Comparison of ENCODE assay signal across 26 mouse cellular contexts in the genomic region with DNA sequence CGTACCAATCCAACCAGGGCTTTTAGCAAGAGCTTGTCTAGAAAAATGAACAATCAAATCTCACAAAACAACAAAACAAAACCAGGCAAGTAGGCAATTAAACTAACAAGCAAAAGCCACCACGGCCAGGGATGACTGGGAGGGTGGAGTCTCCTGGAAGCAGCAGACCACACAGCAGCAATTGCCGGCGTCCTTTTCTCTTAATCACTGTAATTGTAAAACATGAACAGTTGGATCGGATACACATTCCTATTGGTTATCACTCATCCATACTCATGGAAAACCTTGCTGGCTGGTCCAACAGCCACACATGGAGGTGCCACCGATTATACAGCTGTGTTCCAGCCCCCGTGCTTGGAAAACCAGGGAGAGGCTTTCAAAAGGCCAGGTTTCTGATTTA. TPM values are rescaled to one million over a fixed set of nuclear protein-coding genes. Genes with fewer than 3 reads are reported as not detected.
A peak's percentile ranks its signal among the peaks of the same experiment; 100 is the strongest.
DNase-seq lines count a peak whose midpoint lies in the region; ATAC-seq lines count a peak whose summit lies in the region.
"Had no signal": no experiment of that assay in that cellular context is flagged by ENCODE, and none has a peak within 500 bp of the region (broad histone marks: within the 10 kb centered on the region; RNA-seq: fewer than 3 reads in every experiment).

No protein-coding gene starts in this region.

- 58% methylated on average over 7 of the region's 7 CpGs for WGBS in embryonic facial prominence, embryonic 12.5 days
- 84% methylated on average over 7 of the region's 7 CpGs for WGBS in embryonic facial prominence, embryonic 10.5 days
- WGBS in embryonic facial prominence, embryonic 13.5 days: 44% methylated on average over 7 of the region's 7 CpGs
- 44% methylated on average over 7 of the region's 7 CpGs for WGBS in limb, embryonic 13.5 days

- ATAC-seq in embryonic facial prominence, embryonic 12.5 days (ENCODE audit: insufficient number of reproducible peaks, insufficient read depth, low FRiP score, low TSS enrichment): no peak
- no peak for ATAC-seq in embryonic facial prominence, embryonic 13.5 days (ENCODE audit: insufficient number of reproducible peaks, insufficient read depth, low FRiP score, low TSS enrichment, low read depth)
- ATAC-seq in limb, embryonic 13.5 days (ENCODE audit: low FRiP score, low read depth): no peak
- ATAC-seq: forebrain, embryonic 15.5 days; hindbrain, embryonic 16.5 days; intestine, embryonic 15.5 days; Patski had no signal

- peak overlapping the region; percentile 7; the same call in 1 of the 2 replicates for H3K27ac ChIP-seq in embryonic facial prominence, embryonic 12.5 days
- H3K27ac ChIP-seq in embryonic facial prominence, embryonic 10.5 days (replicated peaks): no peak overlapping the region
- H3K27ac ChIP-seq in embryonic facial prominence, embryonic 13.5 days: peak overlapping the region; percentile 58
- H3K27ac ChIP-seq in limb, embryonic 13.5 days: 0 out of 2 replicates have a peak overlapping the region, but pooled peaks have one; percentile 15
- H3K27ac ChIP-seq: forebrain, embryonic 12.5 days; forebrain, embryonic 15.5 days; heart, embryonic 15.5 days; hindbrain, embryonic 10.5 days; hindbrain, embryonic 13.5 days; intestine, embryonic 15.5 days had no signal

- H3K4me2 ChIP-seq in embryonic facial prominence, embryonic 12.5 days (replicated peaks): no peak overlapping the region
- no peak overlapping the region for H3K4me2 ChIP-seq in embryonic facial prominence, embryonic 13.5 days
- H3K4me2 ChIP-seq in limb, embryonic 13.5 days (replicated peaks): no peak overlapping the region
- H3K4me2 ChIP-seq: forebrain, embryonic 12.5 days; forebrain, embryonic 15.5 days; heart, embryonic 12.5 days; heart, embryonic 15.5 days; hindbrain, embryonic 13.5 days; intestine, embryonic 15.5 days had no signal

- H3K27me3 ChIP-seq in embryonic facial prominence, embryonic 12.5 days: no peaks in the 10 kb centered on the region
- no peaks in the 10 kb centered on the region for H3K27me3 ChIP-seq in embryonic facial prominence, embryonic 10.5 days (replicated peaks; ENCODE audit: low read depth, poor library complexity, severe bottlenecking)
- no peaks in the 10 kb centered on the region for H3K27me3 ChIP-seq in embryonic facial prominence, embryonic 13.5 days
- no peaks in the 10 kb centered on the region for H3K27me3 ChIP-seq in limb, embryonic 13.5 days
- H3K27me3 ChIP-seq: forebrain, embryonic 12.5 days; forebrain, embryonic 15.5 days; heart, embryonic 12.5 days; heart, embryonic 15.5 days; hindbrain, embryonic 13.5 days; intestine, embryonic 15.5 days had no signal

- H3K36me3 ChIP-seq in embryonic facial prominence, embryonic 12.5 days: no peaks in the 10 kb centered on the region
- H3K36me3 ChIP-seq in embryonic facial prominence, embryonic 10.5 days (replicated peaks): no peaks in the 10 kb centered on the region
- H3K36me3 ChIP-seq in embryonic facial prominence, embryonic 13.5 days: no peaks in the 10 kb centered on the region
- no peaks in the 10 kb centered on the region for H3K36me3 ChIP-seq in limb, embryonic 13.5 days
- H3K36me3 ChIP-seq: forebrain, embryonic 12.5 days; forebrain, embryonic 15.5 days; heart, embryonic 12.5 days; heart, embryonic 15.5 days; hindbrain, embryonic 10.5 days; hindbrain, embryonic 13.5 days; intestine, embryonic 15.5 days had no signal

- H3K9me3 ChIP-seq in embryonic facial prominence, embryonic 12.5 days: no peaks in the 10 kb centered on the region
- 0 out of 2 replicates have a peak, but pooled peaks cover 4% of the 10 kb centered on the region for H3K9me3 ChIP-seq in embryonic facial prominence, embryonic 10.5 days
- H3K9me3 ChIP-seq in embryonic facial prominence, embryonic 13.5 days: no peaks in the 10 kb centered on the region
- no peaks in the 10 kb centered on the region; the same call in 1 of the 2 replicates for H3K9me3 ChIP-seq in limb, embryonic 13.5 days
- H3K9me3 ChIP-seq: forebrain, embryonic 12.5 days; forebrain, embryonic 15.5 days; heart, embryonic 12.5 days; heart, embryonic 15.5 days; hindbrain, embryonic 13.5 days; intestine, embryonic 15.5 days had no signal

- H3K4me3 ChIP-seq in embryonic facial prominence, embryonic 12.5 days: no peak overlapping the region
- H3K4me3 ChIP-seq in embryonic facial prominence, embryonic 10.5 days: no peak overlapping the region
- no peak overlapping the region for H3K4me3 ChIP-seq in embryonic facial prominence, embryonic 13.5 days
- H3K4me3 ChIP-seq in limb, embryonic 13.5 days: no peak overlapping the region
- H3K4me3 ChIP-seq: erythroblast, embryonic 14.5 days; forebrain, embryonic 12.5 days; forebrain, embryonic 15.5 days; heart, embryonic 12.5 days; heart, embryonic 15.5 days; hindbrain, embryonic 10.5 days; hindbrain, embryonic 13.5 days; intestine, embryonic 15.5 days had no signal

- no peak overlapping the region for H3K9ac ChIP-seq in embryonic facial prominence, embryonic 12.5 days
- no peak overlapping the region for H3K9ac ChIP-seq in embryonic facial prominence, embryonic 13.5 days
- no peak overlapping the region for H3K9ac ChIP-seq in limb, embryonic 13.5 days
- H3K9ac ChIP-seq: forebrain, embryonic 12.5 days; forebrain, embryonic 15.5 days; heart, embryonic 12.5 days; heart, embryonic 15.5 days; hindbrain, embryonic 13.5 days; intestine, embryonic 15.5 days had no signal

- peaks cover 35% of the 10 kb centered on the region for H3K4me1 ChIP-seq in embryonic facial prominence, embryonic 12.5 days
- peaks cover 54% of the 10 kb centered on the region for H3K4me1 ChIP-seq in embryonic facial prominence, embryonic 10.5 days
- H3K4me1 ChIP-seq in embryonic facial prominence, embryonic 13.5 days: peaks cover 61% of the 10 kb centered on the region
- H3K4me1 ChIP-seq in limb, embryonic 13.5 days: peaks cover 28% of the 10 kb centered on the region

- DNase-seq in embryonic facial prominence, embryonic 10.5 days (ENCODE audit: low spot score): no peak
- no peak for DNase-seq in spleen, postnatal 14 days (ENCODE audit: low spot score in 2 of 2)
- DNase-seq in layer of hippocampus, adult 9-10 months (ENCODE audit: low spot score): no peak
- DNase-seq: adrenal gland, adult 8-10 months; adrenal gland, postnatal 25 days; cerebellum, adult 11-12 months; cerebellum, adult 8-10 months; cerebellum, postnatal 10 days; cerebellum, postnatal 36 days; gastrocnemius, postnatal 25 days; heart, adult 18-20 months; heart, postnatal 10 days; heart, postnatal 36 days had no signal

RNA-seq across cellular contexts. Expression of a gene that starts 28.8 kb away (rescaled TPM):
- polyA plus RNA-seq in embryonic facial prominence, embryonic 12.5 days (2016; fragmentation: Nextera tagmentation; extraction: Ambion mirVana): 0.24 and 0.28 TPM in 2 replicates
- 0.96 and 1.0 TPM in 2 replicates for polyA plus RNA-seq in embryonic facial prominence, embryonic 10.5 days (2016; fragmentation: Nextera tagmentation; extraction: Ambion mirVana)
- polyA plus RNA-seq in embryonic facial prominence, embryonic 13.5 days (2015; fragmentation: Nextera tagmentation; extraction: Ambion mirVana): 0.53 and 0.73 TPM in 2 replicates
- polyA plus RNA-seq in limb, embryonic 13.5 days (2015; fragmentation: Nextera tagmentation; extraction: Ambion mirVana): 0.55 and 1.2 TPM in 2 replicates
- polyA plus RNA-seq: erythroblast, embryonic 14.5 days; forebrain, embryonic 15.5 days; Patski had no signal

RNA-seq across cellular contexts. Expression of a gene that starts 37.0 kb away (rescaled TPM):
- 0.81 TPM in 2 replicates for polyA plus RNA-seq in embryonic facial prominence, embryonic 12.5 days (2016; fragmentation: Nextera tagmentation; extraction: Ambion mirVana)
- polyA plus RNA-seq in embryonic facial prominence, embryonic 10.5 days (2016; fragmentation: Nextera tagmentation; extraction: Ambion mirVana): 0.50 and 0.78 TPM in 2 replicates
- 0.30 and 0.69 TPM in 2 replicates for polyA plus RNA-seq in embryonic facial prominence, embryonic 13.5 days (2015; fragmentation: Nextera tagmentation; extraction: Ambion mirVana)
- 0.39 and 0.83 TPM in 2 replicates for polyA plus RNA-seq in limb, embryonic 13.5 days (2015; fragmentation: Nextera tagmentation; extraction: Ambion mirVana)
- polyA plus RNA-seq: erythroblast, embryonic 14.5 days; forebrain, embryonic 12.5 days; forebrain, embryonic 15.5 days; hindbrain, embryonic 13.5 days; hindbrain, embryonic 16.5 days had no signal
